Mouse (Mus musculus) stomach, embryonic 16.5 days (tissue): ENCODE measurements around the gene Cdk2. TPM values are rescaled to one million over a fixed set of nuclear protein-coding genes. Genes with fewer than 3 reads are reported as not detected.

Experiments
- ATAC-seq: fragments of 200-750 bp; cut with Nextera tagmentation; 2 replicates; pipeline ENCODE4 v1.8.0; 2017; ENCODE audit warnings: moderate number of reproducible peaks, moderate TSS enrichment; ENCODE audit not compliant: insufficient read depth, low FRiP score
- H3K27ac ChIP-seq: fragments of 300-500 bp; sonication (generic); 2 replicates; pipeline ENCODE4 v1.5.1; 2014; ENCODE audit warnings: low read length
- H3K27me3 ChIP-seq: fragments of 300-500 bp; sonication (generic); 2 replicates; pipeline ENCODE4 v1.6.1; 2014; ENCODE audit warnings: low read length, control low read depth, mixed read lengths; ENCODE audit not compliant: control insufficient read depth, insufficient read depth
- H3K36me3 ChIP-seq: fragments of 300-500 bp; sonication (generic); 2 replicates; pipeline ENCODE4 v1.6.1; 2014; ENCODE audit warnings: low read length; ENCODE audit not compliant: control insufficient read depth, insufficient read depth
- H3K4me1 ChIP-seq: fragments of 300-500 bp; sonication (generic); 2 replicates; pipeline ENCODE4 v1.6.1; 2014; ENCODE audit warnings: low read length, control low read depth, mixed read lengths; ENCODE audit not compliant: control insufficient read depth, insufficient read depth
- H3K4me2 ChIP-seq: fragments of 300-500 bp; sonication (generic); 2 replicates; pipeline ENCODE4 v1.6.1; 2014; ENCODE audit warnings: low read depth, low read length, mixed read lengths
- H3K4me3 ChIP-seq: fragments of 300-500 bp; sonication (generic); replicated peaks from 2 replicates; pipeline ENCODE4 v1.5.1; 2014; ENCODE audit warnings: mild to moderate bottlenecking, low read length
- H3K9ac ChIP-seq: fragments of 300-500 bp; sonication (generic); 2 replicates; pipeline ENCODE4 v1.6.1; 2014; ENCODE audit warnings: low read length
- H3K9me3 ChIP-seq: fragments of 300-500 bp; sonication (generic); replicated peaks from 2 replicates; pipeline ENCODE4 v1.6.1; 2016; ENCODE audit warnings: low read length, control low read depth; ENCODE audit not compliant: control insufficient read depth
- WGBS: fragments of 180-500 bp; shearing (Covaris S2); extraction: QIAGEN DNeasy Blood & Tissue Kit; methylation state at CpG from one replicate; pipeline ENCODE4 v1.1.7; 2014; 5-methylcytosine and 5-hydroxymethylcytosine counted together
- polyA plus RNA-seq: library from polyadenylated mRNA; unstranded; fragments of >200 nt; fragmentation: Nextera tagmentation; extraction: Ambion mirVana; gene quantifications from 2 replicates; pipeline ENCODE4 v1.2.1, GENCODE M21; 2015

Gene Cdk2
- polyA plus RNA-seq, result 76.7 and 81.2 TPM in 2 replicates

GRCm38 (mm10) chr10:128704491-128705316 is at the start of gene Cdk2:
Gene Cdk2, minus strand, starts transcription at chr10:128705031.
- WGBS, result 0% methylated on average over 61 of the region's 62 CpGs
- peak; percentile 96 for ATAC-seq
- peak within 1 kb of the TSS; percentile 97 for H3K4me3 ChIP-seq

GRCm38 (mm10) chr10:128748252-128748864 is 43.5 kb upstream of the Cdk2 start:
- Histone ChIP-seq H3K9ac (peak overlapping the region; percentile 78), H3K27me3 (no peaks in the 10 kb centered on the region), H3K27ac (peak overlapping the region; percentile 99), H3K4me1 (peaks cover 24% of the 10 kb centered on the region), H3K4me3 (peak overlapping the region; percentile 74), H3K36me3 (no peaks in the 10 kb centered on the region), H3K4me2 (peak overlapping the region; percentile 96), H3K9me3 (no peaks in the 10 kb centered on the region)
- under 1% methylated on average over 37 of the region's 37 CpGs for WGBS
- peak; percentile 83 for ATAC-seq

More at GRCm38 (mm10) chr10:128704491-128705316, at the start of gene Cdk2:
- Histone ChIP-seq H3K9ac (peak within 1 kb of the TSS; percentile 91), H3K4me2 (peak within 1 kb of the TSS; percentile 75), H3K4me1 (peaks cover 14% of the 10 kb centered on the region), H3K36me3 (peaks cover 11% of the 10 kb centered on the region), H3K27ac (peak within 1 kb of the TSS; percentile 98), H3K9me3 (no peaks in the 10 kb centered on the region), H3K27me3 (no peaks in the 10 kb centered on the region)

GRCm38 (mm10) chr10:128747646-128748251 is 42.9 kb upstream of the Cdk2 start, which contains the start of gene Pym1:
Gene Pym1, plus strand, starts transcription at chr10:128747889.
- peak within 1 kb of the TSS; percentile 74 for H3K4me3 ChIP-seq
- peak within 1 kb of the TSS; percentile 78 for H3K9ac ChIP-seq
- H3K4me2 ChIP-seq, result peak within 1 kb of the TSS; percentile 96
- peaks cover 26% of the 10 kb centered on the region for H3K4me1 ChIP-seq
- no peaks in the 10 kb centered on the region for H3K27me3 ChIP-seq
- H3K27ac ChIP-seq, result peak within 1 kb of the TSS; percentile 99
- no peaks in the 10 kb centered on the region for H3K9me3 ChIP-seq
- ATAC-seq, result peak; percentile 86
- WGBS, result under 1% methylated on average over 36 of the region's 36 CpGs
- no peaks in the 10 kb centered on the region for H3K36me3 ChIP-seq

- Histone ChIP-seq H3K4me3 (peak overlapping the region; percentile 74), H3K4me1 (peaks cover 30% of the 10 kb centered on the region), H3K9me3 (no peaks in the 10 kb centered on the region), H3K36me3 (no peaks in the 10 kb centered on the region), H3K9ac (peak overlapping the region; percentile 78), H3K4me2 (peak overlapping the region; percentile 96), H3K27ac (peak overlapping the region; percentile 99), H3K27me3 (no peaks in the 10 kb centered on the region)
- WGBS, result 38% methylated on average over 8 of the region's 9 CpGs
- no peak for ATAC-seq
Observed at GRCm38 (mm10) chr10:128746972-128747645, 42.3 kb upstream of the Cdk2 start.

- Histone ChIP-seq H3K27ac (0 out of 2 replicates have a peak overlapping the region, but pooled peaks have one; percentile 3), H3K4me1 (peaks cover 30% of the 10 kb centered on the region), H3K27me3 (no peaks in the 10 kb centered on the region), H3K36me3 (no peaks in the 10 kb centered on the region), H3K4me2 (no peak overlapping the region), H3K9ac (no peak overlapping the region), H3K4me3 (no peak overlapping the region), H3K9me3 (no peaks in the 10 kb centered on the region)
- ATAC-seq, result no peak
- WGBS, result 89% methylated on average over 10 of the region's 10 CpGs
Observed at GRCm38 (mm10) chr10:128745946-128746613, 41.2 kb upstream of the Cdk2 start.

- H3K9ac ChIP-seq, result peak within 1 kb of the TSS; percentile 91
- no peaks in the 10 kb centered on the region for H3K36me3 ChIP-seq
- ATAC-seq, result no peak
- H3K4me1 ChIP-seq, result peaks cover 30% of the 10 kb centered on the region
- WGBS, result 20% methylated on average over 18 of the region's 18 CpGs
- peak within 1 kb of the TSS; percentile 73 for H3K4me2 ChIP-seq
- H3K27me3 ChIP-seq, result no peaks in the 10 kb centered on the region
- peak within 1 kb of the TSS; percentile 85 for H3K27ac ChIP-seq
- H3K4me3 ChIP-seq, result peak within 1 kb of the TSS; percentile 77
- H3K9me3 ChIP-seq, result no peaks in the 10 kb centered on the region
Observed at GRCm38 (mm10) chr10:128744680-128745601, 40.1 kb upstream of the Cdk2 start, which contains the start of gene Dgka. Gene Dgka, minus strand, starts transcription at chr10:128744855.

- Histone ChIP-seq H3K4me3 (peak overlapping the region; percentile 77), H3K9ac (peak overlapping the region; percentile 91), H3K36me3 (no peaks in the 10 kb centered on the region), H3K9me3 (no peaks in the 10 kb centered on the region), H3K4me2 (peak overlapping the region; percentile 73), H3K27me3 (no peaks in the 10 kb centered on the region), H3K27ac (peak overlapping the region; percentile 85), H3K4me1 (peaks cover 24% of the 10 kb centered on the region)
- no peak for ATAC-seq
- WGBS, result 29% methylated on average over 8 of the region's 8 CpGs
Observed at GRCm38 (mm10) chr10:128744211-128744610, 39.4 kb upstream of the Cdk2 start.
